Mouse (Mus musculus): ENCODE data around the gene Cisd1. TPM values are rescaled to one million over a fixed set of nuclear protein-coding genes. Genes with fewer than 3 reads are reported as not detected.

Gene Cisd1
- polyA plus RNA-seq, 1 experiment, result 27.5 TPM

DNA sequence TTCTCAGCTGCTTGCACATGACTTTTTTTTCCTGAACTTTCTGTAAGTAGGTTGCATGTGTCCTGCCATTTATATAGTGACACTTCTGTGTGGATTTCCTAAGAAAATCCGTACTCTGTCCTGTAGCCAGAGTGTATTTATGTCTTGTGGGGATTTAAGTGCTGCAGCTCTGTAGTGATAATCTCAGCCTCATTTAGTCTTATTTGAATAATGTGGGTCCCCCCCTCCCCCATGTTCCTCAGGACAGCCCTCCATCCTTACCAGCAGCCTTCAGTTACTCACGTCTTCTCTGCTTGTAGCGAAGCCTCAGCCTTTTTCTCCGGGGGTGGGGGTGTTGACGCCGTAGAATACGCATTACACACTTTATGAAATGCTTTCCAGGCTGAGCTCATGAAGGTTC, 6.5 kb upstream of the Cisd1 start:
- H3K4me3 ChIP-seq (ENCODE audit: insufficient read depth, low read length), result no peak overlapping the region
- TF ChIP-seq POLR2A (IDR thresholded peaks at IDR 0.05; ENCODE audit: low read depth, low read length) (no peak), CTCF (IDR thresholded peaks at IDR 0.05; ENCODE audit: borderline replicate concordance, insufficient read depth, low read length) (no peak)
- H3K27ac ChIP-seq (ENCODE audit: insufficient read depth, low read length), result no peak overlapping the region
- 0 out of 2 replicates have a peak, but pooled peaks cover 2% of the 10 kb centered on the region for H3K4me1 ChIP-seq (ENCODE audit: control insufficient read depth, insufficient read depth, low read length)

DNA sequence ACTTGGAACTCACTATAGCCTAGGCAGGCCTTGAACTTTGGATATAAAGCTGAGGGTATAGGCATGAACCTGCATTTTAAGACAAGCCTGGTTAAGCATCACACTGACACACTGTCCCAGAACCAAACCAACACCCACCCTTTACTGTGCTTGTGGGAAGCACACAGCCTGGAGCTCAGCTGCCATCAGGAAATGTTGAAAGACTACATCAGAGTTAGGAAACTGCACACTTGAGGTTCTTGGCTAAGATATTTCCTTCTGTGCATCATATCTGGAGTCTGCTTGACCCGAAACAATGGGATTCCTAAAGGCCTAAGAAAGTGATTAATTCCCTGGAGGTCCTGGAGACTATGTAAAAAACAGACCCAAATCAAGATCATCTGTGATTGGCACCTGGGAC, 4.5 kb upstream of the Cisd1 start:
- Histone ChIP-seq H3K4me3 (ENCODE audit: insufficient read depth, low read length) (no peak overlapping the region), H3K4me1 (ENCODE audit: control insufficient read depth, insufficient read depth, low read length) (0 out of 2 replicates have a peak, but pooled peaks cover 2% of the 10 kb centered on the region), H3K27ac (ENCODE audit: insufficient read depth, low read length) (no peak overlapping the region)
- TF ChIP-seq POLR2A (IDR thresholded peaks at IDR 0.05; ENCODE audit: low read depth, low read length) (no peak), CTCF (IDR thresholded peaks at IDR 0.05; ENCODE audit: borderline replicate concordance, insufficient read depth, low read length) (no peak)

DNA sequence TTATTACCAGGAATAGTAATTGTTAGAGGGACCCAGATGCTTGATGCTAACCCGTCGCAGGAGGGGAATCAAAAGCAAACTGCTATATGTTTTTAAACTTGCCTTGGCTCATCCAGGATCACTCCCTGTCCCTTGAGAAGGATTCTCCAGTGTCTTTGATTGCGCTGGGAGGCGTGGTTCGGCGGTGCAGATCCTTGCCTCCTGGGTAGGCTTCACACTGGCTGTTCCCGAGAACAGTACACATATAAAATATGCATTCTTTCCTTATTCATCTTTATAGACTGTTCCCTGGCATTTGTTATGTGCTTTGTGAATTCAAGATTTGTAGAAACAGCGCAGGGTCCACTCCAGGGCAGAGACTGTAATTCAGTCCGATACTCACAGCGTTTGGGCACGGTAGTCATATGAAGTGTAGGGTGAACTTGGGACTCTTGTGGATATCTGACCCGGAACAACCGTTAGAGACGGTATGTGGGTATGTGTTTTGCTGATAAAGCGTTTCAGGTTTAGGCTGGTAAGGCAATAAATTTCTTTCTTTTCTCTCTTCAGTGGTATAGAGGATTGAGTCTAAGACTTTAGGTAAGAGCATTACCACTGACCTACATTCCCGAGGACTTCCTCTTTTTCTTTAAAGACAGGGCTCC, 4.0 kb upstream of the Cisd1 start:
- no peak for TF ChIP-seq CTCF (IDR thresholded peaks at IDR 0.05; ENCODE audit: borderline replicate concordance, insufficient read depth, low read length)
- no peak for TF ChIP-seq POLR2A (IDR thresholded peaks at IDR 0.05; ENCODE audit: low read depth, low read length)
- Histone ChIP-seq H3K27ac (ENCODE audit: insufficient read depth, low read length) (peak overlapping the region; percentile 41; the same call in 1 of the 2 replicates), H3K4me3 (ENCODE audit: insufficient read depth, low read length) (peak overlapping the region; percentile 81), H3K4me1 (ENCODE audit: control insufficient read depth, insufficient read depth, low read length) (0 out of 2 replicates have a peak, but pooled peaks cover 2% of the 10 kb centered on the region)

DNA sequence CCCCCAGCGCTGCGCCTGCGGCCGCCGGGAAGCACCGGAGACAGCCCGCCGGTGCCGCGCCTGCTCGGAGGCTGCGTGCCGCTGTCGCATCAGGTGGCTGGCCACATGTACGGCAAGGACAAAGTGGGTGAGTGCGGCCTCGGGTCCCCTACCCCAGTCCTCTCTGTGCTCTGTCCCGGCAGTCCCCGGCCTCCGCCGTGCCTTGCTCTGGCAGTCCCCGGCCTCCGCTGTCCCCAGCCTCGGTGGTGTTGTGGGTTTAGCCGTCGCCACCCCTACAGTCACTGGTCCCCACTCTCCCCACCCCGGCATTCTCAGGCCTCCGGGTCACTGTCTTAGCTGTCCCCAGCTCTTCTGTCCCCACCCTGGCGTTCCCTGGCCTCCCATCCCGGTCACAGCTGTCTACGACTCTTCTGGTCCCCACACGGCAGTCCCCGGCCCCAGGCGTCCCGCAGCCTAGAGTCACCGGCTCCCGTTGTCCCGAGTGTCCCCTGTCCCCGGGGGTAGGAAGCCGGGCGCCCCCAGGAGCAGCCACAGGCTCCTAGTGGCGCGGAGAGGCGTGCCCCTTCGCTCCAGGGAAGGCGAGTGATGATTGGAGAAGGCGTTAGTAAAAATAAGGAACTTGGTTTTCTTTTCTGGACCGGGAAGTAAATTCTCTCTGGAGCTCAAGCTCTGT, 3.3 kb upstream of the Cisd1 start:
- H3K27ac ChIP-seq (ENCODE audit: insufficient read depth, low read length), result peak overlapping the region; percentile 41
- TF ChIP-seq POLR2A (IDR thresholded peaks at IDR 0.05; ENCODE audit: low read depth, low read length) (no peak), CTCF (IDR thresholded peaks at IDR 0.05; ENCODE audit: borderline replicate concordance, insufficient read depth, low read length) (no peak)
- 0 out of 2 replicates have a peak, but pooled peaks cover 2% of the 10 kb centered on the region for H3K4me1 ChIP-seq (ENCODE audit: control insufficient read depth, insufficient read depth, low read length)
- peak overlapping the region; percentile 81 for H3K4me3 ChIP-seq (ENCODE audit: insufficient read depth, low read length)

DNA sequence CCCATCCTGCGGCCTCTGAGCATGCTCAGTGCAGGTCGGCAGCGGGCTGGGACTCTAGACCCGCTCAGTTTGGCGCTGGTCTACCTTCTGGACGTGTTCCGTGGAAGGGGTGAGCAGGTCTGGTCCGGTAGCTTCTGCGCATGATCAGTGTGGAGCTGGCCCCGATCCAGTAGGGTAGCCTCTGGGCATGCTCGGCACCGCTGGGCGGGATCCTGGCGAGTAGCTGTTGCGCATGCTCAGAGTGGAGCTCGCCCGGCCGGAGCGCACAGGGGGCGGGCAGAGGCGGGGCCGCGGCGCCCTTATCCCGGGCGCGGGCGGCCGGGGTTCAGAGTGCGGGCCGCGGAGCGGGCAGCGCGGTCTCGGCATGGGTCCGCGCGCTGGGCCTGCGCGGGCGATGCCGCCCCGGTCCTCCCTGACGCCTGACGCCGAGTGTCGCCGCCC, 2.8 kb upstream of the Cisd1 start, which contains the start of gene Ipmk:
Gene Ipmk, plus strand, starts transcription at position 255 of the 441 bp plus-strand sequence.
- H3K4me1 ChIP-seq (ENCODE audit: control insufficient read depth, insufficient read depth, low read length), result 0 out of 2 replicates have a peak, but pooled peaks cover 2% of the 10 kb centered on the region
- TF ChIP-seq CTCF (IDR thresholded peaks at IDR 0.05; ENCODE audit: borderline replicate concordance, insufficient read depth, low read length) (no peak), POLR2A (IDR thresholded peaks at IDR 0.05; ENCODE audit: low read depth, low read length) (peak; percentile 81)
- H3K27ac ChIP-seq (ENCODE audit: insufficient read depth, low read length), result peak within 1 kb of the TSS; percentile 41
- peak within 1 kb of the TSS; percentile 81 for H3K4me3 ChIP-seq (ENCODE audit: insufficient read depth, low read length)

DNA sequence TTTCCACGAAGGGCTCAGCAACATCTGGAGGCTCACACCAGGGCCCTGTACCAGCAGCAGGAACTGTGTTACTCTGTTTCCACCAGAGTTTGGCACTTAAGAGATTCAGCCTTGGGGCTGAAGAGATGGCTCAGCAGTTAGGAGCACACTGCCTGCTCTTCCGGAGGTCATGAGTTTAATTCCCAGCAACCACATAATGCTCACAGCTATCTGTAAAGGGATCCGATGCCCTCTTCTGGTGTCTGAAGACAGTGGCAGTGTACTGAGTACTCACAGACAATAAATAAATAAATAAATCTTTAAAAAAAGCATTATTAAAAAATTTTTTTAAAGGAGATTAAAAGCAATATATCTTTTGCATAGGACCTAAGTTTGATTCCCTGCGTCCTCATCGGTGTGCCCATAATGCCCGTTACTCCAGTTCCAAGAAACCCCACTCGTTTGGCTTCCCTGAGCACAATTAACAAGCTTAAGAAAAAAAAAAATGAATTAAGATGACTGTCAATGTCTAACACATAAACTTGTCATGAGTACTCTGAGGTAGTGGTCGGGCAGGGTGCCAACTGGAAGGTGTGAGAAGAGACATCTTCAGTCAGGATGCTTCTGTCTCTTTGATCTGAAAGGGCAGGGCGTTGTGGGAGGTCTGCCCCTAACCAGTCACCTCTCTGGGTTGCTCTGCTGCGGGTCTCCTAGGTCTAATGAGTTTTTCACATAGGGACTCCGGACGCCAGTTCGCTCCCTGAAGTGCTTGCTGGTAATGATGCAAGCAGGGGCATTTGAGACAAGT, 2.2 kb upstream of the Cisd1 start:
- H3K4me3 ChIP-seq (ENCODE audit: insufficient read depth, low read length), result peak overlapping the region; percentile 32
- peak overlapping the region; percentile 14 for H3K27ac ChIP-seq (ENCODE audit: insufficient read depth, low read length)
- H3K4me1 ChIP-seq (ENCODE audit: control insufficient read depth, insufficient read depth, low read length), result 0 out of 2 replicates have a peak, but pooled peaks cover 2% of the 10 kb centered on the region
- TF ChIP-seq CTCF (IDR thresholded peaks at IDR 0.05; ENCODE audit: borderline replicate concordance, insufficient read depth, low read length), result no peak
- no peak for TF ChIP-seq POLR2A (IDR thresholded peaks at IDR 0.05; ENCODE audit: low read depth, low read length)

DNA sequence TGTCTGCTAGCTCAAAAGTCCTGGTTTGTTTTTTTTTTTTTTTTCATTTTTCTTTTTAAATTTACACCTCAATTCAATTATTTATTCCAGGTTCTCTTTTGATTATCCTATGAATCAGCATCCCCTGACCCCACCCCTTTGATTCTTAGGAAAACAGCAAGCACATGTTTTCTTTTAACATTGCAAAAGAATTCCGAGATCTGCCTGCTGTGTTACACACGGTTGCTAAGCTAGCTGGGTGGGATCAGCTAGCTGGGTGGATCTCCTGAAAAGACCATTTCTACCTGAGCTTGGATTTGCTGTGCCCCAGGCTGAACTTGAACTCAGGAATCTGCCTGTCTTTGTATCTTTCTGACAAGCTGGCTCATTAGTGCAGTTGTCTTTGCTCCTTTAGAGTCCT, 1.4 kb upstream of the Cisd1 start:
- no peak overlapping the region for H3K4me3 ChIP-seq (ENCODE audit: insufficient read depth, low read length)
- TF ChIP-seq POLR2A (IDR thresholded peaks at IDR 0.05; ENCODE audit: low read depth, low read length) (no peak), CTCF (IDR thresholded peaks at IDR 0.05; ENCODE audit: borderline replicate concordance, insufficient read depth, low read length) (no peak)

DNA sequence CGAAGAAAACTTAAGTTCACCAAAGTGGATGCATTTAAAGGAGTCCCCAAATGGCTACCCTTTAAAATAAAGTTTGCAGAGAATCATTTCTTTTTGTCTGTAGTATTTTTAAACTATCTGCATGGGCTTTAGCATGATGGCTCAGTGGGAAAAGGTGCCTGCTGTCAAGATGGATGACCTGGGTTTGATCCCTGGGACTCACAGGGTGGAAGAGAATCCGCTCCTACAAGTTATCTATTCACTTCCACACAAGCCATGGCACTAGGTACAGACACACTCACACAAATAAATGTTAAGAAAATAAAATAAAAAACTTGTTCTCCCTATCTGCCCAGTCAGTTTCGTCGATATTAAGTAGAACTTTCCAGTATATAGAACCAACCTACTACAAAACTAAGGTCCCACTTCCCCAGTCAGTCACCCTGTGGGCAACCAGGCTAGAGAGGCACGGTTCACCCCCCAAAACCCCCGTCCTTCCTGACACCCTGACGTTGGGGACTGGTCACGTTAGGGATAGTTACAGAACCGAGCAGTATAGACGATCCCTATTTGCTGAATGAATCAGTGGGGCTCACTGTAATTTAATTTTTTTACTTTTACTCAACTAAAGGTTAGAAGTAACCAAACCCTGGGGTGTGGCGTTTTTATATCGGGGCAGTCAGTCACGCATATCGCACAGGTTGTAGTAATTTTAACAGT, 1.0 kb downstream of the Cisd1 start:
- Histone ChIP-seq H3K27ac (ENCODE audit: insufficient read depth, low read length) (no peak overlapping the region), H3K4me3 (ENCODE audit: insufficient read depth, low read length) (peak overlapping the region; percentile 72), H3K4me1 (ENCODE audit: control insufficient read depth, insufficient read depth, low read length) (no peaks in the 10 kb centered on the region)
- TF ChIP-seq POLR2A (IDR thresholded peaks at IDR 0.05; ENCODE audit: low read depth, low read length), result no peak
- no peak for TF ChIP-seq CTCF (IDR thresholded peaks at IDR 0.05; ENCODE audit: borderline replicate concordance, insufficient read depth, low read length)

More for the DNA sequence above, 1.4 kb upstream of the Cisd1 start:
- Histone ChIP-seq H3K27ac (ENCODE audit: insufficient read depth, low read length) (no peak overlapping the region), H3K4me1 (ENCODE audit: control insufficient read depth, insufficient read depth, low read length) (0 out of 2 replicates have a peak, but pooled peaks cover 2% of the 10 kb centered on the region)

DNA sequence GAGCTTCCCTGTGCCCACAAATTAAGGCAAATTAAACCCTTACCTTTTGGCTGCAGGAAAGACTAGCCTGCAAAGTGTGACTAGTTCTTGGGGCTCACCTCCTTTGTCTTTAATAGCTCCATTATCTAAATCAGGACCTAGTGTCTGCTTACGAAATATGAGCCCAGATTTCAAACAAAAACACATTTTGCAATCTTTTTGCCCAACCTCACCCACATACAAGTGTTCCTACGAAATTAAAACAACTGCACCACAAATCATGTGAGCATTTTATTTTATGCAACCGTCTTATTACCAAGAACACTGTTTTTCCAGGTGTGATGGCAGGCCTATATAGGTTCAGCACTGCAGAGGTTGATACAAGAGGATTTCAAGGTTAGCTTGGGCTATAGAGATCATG, 1.6 kb downstream of the Cisd1 start:
- no peak overlapping the region for H3K27ac ChIP-seq (ENCODE audit: insufficient read depth, low read length)
- no peaks in the 10 kb centered on the region for H3K4me1 ChIP-seq (ENCODE audit: control insufficient read depth, insufficient read depth, low read length)
- no peak for TF ChIP-seq POLR2A (IDR thresholded peaks at IDR 0.05; ENCODE audit: low read depth, low read length)
- no peak overlapping the region for H3K4me3 ChIP-seq (ENCODE audit: insufficient read depth, low read length)
